Mouse (Mus musculus) NIH3T3 (cell line): ENCODE results near the gene Marco.
A peak's percentile ranks its signal among the peaks of the same experiment; 100 is the strongest.

Source experiments
- DNase-seq: peaks from one replicate; pipeline ENCODE4 v3.0.0-alpha.2; 2012; ENCODE audit warnings: low read depth

Marco gene

GRCm38 (mm10) chr1:120441587-120441986 lies 63.2 kb downstream of the Marco start:
- peak; percentile 30 for DNase-seq

DNA sequence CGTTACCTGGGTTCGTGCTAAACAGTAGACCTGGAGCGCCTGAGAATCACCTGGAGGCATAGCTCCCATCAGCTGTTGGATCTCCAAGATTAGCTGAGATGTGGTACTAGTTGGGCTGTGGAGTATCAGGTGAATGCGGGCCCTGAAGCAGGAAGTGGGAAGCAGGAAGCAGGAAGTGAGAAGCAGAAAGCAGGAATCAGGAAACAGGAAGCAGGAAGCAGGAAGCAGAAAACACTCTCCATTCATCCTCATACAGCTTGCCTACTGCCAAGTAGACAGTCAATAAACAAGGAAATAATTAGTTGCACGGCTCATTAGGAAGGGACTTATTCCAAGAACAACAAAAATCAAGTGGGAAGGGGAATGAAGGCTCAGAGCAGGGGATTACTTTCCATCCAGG lies 69.2 kb downstream of the Marco start:
- no peak for DNase-seq

DNA sequence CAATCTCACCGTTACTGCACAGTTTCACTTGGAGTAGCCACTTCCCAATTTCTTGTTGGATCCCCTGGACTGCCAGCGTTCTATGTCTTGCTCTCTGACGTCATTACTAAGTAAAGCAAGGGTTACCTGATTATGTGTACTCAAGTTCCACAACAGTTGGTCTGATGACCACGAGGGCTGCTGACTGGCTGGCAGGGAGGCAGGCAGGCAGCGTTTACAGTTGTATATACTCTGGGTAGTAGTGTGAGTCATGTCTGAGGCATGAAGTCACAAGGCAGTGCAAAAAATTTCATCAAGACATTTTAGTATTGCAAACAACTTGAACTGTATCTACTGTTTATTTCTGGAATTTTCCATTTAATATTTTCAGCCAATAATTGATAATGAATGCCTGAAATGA lies 74.7 kb downstream of the Marco start:
- peak; percentile 85 for DNase-seq

DNA sequence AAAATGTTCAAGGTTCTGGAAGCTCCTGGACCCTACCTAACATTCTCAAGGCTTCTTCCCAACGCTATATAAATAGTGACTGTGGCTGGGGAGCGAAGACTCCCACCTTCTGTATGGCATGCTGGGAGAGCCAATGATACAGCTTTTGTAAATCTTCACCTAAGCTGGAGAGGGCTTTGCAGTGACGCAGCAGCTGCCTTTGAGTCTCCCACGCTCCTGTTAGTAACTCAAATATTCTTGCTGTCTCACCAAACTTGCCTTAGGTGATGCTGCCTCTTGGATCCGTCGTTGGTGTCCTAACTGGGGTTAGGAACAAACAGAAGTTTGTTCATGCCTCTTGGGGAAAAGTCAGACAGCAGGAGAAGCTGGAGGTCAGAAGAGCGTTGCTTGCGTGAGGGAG lies 79.2 kb downstream of the Marco start:
- DNase-seq, result no peak
